Mouse (Mus musculus) layer of hippocampus, adult 2 months (tissue): ENCODE data around the gene Gm49721. TPM values are rescaled to one million over a fixed set of nuclear protein-coding genes. Genes with fewer than 3 reads are reported as not detected.
A peak's percentile ranks its signal among the peaks of the same experiment; 100 is the strongest.
"Not testable (repeated sequence)": the region's sequence is repeated elsewhere in the genome, so short reads cannot be mapped to it uniquely, and the experiment has no call there.

ENCODE experiments used
- DNase-seq, 2 experiments: peaks; one replicate each; pipeline ENCODE4 v3.0.0; 2022; ENCODE audit warnings: low spot score in 2 of 2
- H3K27ac ChIP-seq: fragments of 200-600 bp; 2 replicates; pipeline ENCODE4 v1.8.1; 2022
- H3K4me3 ChIP-seq: fragments of 200-600 bp; 2 replicates; pipeline ENCODE4 v1.8.1; 2022; ENCODE audit warnings: mild to moderate bottlenecking
- CTCF ChIP-seq: fragments of 200-600 bp; conservative IDR thresholded peaks from 2 replicates; pipeline ENCODE4 v1.8.1; 2022; ENCODE audit warnings: antibody characterized with exemption, mild to moderate bottlenecking, moderate library complexity
- total RNA-seq, 2 experiments: library from RNA; stranded (reverse); gene quantifications; 2 replicates each; pipeline ENCODE4 v1.2.3; 2021

Gm49721 gene
- total RNA-seq, 2 experiments from 2014 or later, result 0.25 to 1.0 TPM

GRCm38 (mm10) chr17:6965364-6965763 is 13.3 kb upstream of the Gm49721 start:
- not testable (repeated sequence) for H3K4me3 ChIP-seq, H3K27ac ChIP-seq
- DNase-seq, result peak in 1 of 2 experiments; percentile 16
- TF ChIP-seq CTCF, result peak; percentile 66

GRCm38 (mm10) chr17:6967673-6968072 is 11.0 kb upstream of the Gm49721 start:
- not testable (repeated sequence) for H3K4me3 ChIP-seq, H3K27ac ChIP-seq, DNase-seq

GRCm38 (mm10) chr17:6970334-6970733 is 8.4 kb upstream of the Gm49721 start, which contains the start of gene Rnaset2b:
TSS of gene Rnaset2b (plus strand) at chr17:6970634.
- H3K4me3 ChIP-seq, H3K27ac ChIP-seq, DNase-seq: not testable (repeated sequence)

- not testable (repeated sequence) for DNase-seq, H3K27ac ChIP-seq, H3K4me3 ChIP-seq
These were observed 7.5 kb upstream of the Gm49721 start for GRCm38 (mm10) chr17:6971238-6971637.

GRCm38 (mm10) chr17:6972836-6973396 is 5.8 kb upstream of the Gm49721 start:
- H3K27ac ChIP-seq, DNase-seq, H3K4me3 ChIP-seq: not testable (repeated sequence)

DNA sequence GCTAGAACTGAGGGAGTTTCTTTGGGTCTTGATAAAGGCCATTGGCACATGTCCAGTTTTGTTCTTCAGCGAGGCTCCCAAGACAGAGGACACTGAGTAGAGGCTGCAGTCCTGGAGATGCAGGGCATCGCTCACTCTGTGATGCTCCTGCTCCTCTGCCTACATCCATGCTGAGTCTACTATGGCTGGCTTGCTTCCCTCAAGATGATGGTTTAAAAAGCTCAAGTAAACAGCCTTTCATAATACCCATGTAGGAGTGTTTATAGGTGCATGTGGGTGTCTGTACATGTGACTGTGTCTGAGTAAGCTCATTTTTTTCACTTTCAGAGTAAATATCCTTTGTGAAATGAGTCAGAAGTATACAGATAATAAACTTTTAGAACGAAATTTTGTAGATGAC is 3.7 kb upstream of the Gm49721 start:
- H3K27ac ChIP-seq, DNase-seq, H3K4me3 ChIP-seq: not testable (repeated sequence)

GRCm38 (mm10) chr17:6979380-6979779 is 676 bp downstream of the Gm49721 start:
- peak overlapping the region; percentile 65; the same call in 1 of the 2 replicates for H3K4me3 ChIP-seq
- H3K27ac ChIP-seq, DNase-seq: not testable (repeated sequence)

DNA sequence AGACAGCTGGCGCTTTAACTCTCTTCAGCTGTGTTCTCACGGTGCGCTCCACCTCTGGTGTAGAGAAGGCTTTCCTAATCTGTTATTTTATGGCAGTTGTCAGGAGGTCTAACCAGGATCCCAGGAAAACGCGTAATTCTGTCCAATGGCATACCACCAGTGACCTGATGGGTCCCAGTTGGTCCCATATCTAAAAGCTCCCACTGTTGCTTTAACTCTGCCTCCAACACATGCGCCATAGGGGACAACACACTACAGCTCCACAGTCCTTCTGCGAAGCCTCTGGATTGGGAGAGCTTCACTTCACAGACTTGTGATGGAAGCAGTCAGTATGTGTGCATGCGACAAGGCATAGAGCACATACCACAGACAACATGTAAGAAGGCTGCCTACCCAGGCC is 1.4 kb downstream of the Gm49721 start:
- not testable (repeated sequence) for DNase-seq, H3K4me3 ChIP-seq, H3K27ac ChIP-seq

DNA sequence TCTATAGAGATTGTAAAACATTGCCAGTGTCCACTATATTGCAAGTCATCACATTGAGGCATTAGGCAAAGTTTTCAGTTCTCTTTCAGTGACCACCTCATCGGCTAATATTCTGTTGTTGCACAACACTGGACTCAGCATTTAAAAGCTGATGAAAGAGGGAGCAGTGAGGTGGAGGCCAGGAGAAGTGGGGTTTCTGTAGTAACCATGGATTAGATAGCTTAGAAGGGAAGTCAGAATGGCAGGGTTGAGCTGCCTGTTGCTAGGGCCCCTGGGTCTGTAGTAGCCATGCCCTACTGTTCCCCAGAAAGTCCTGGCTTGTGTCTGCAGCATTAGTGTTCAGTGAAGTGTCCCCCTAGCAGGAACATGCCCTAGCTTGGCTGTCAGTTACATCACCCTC is 7.4 kb downstream of the Gm49721 start:
- not testable (repeated sequence) for H3K27ac ChIP-seq, DNase-seq, H3K4me3 ChIP-seq

DNA sequence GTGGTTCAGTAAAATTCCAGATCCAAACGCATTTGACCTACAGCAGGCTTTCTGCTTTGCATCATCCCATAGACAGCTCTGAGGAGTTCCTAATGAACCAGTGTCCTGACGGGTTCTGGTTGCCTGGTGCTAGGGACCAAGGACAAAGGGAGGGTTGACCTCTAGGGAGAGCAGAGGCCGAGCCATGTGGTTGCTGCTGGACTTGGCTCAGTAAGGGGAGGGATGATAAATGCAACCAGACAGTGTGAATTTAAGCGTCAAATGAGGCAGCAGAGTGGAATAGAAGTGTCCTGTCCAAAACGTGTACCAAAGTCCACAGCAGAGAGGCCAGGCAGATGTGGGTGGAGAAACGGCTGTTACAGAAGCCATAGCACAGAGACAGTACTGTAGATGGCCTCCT is 16.8 kb downstream of the Gm49721 start:
- not testable (repeated sequence) for H3K4me3 ChIP-seq, DNase-seq, H3K27ac ChIP-seq

GRCm38 (mm10) chr17:6996826-6997225 is 18.1 kb downstream of the Gm49721 start:
- not testable (repeated sequence) for DNase-seq, H3K27ac ChIP-seq, H3K4me3 ChIP-seq

GRCm38 (mm10) chr17:6997778-6998490 is 19.2 kb downstream of the Gm49721 start:
- H3K4me3 ChIP-seq, H3K27ac ChIP-seq, DNase-seq: not testable (repeated sequence)

DNA sequence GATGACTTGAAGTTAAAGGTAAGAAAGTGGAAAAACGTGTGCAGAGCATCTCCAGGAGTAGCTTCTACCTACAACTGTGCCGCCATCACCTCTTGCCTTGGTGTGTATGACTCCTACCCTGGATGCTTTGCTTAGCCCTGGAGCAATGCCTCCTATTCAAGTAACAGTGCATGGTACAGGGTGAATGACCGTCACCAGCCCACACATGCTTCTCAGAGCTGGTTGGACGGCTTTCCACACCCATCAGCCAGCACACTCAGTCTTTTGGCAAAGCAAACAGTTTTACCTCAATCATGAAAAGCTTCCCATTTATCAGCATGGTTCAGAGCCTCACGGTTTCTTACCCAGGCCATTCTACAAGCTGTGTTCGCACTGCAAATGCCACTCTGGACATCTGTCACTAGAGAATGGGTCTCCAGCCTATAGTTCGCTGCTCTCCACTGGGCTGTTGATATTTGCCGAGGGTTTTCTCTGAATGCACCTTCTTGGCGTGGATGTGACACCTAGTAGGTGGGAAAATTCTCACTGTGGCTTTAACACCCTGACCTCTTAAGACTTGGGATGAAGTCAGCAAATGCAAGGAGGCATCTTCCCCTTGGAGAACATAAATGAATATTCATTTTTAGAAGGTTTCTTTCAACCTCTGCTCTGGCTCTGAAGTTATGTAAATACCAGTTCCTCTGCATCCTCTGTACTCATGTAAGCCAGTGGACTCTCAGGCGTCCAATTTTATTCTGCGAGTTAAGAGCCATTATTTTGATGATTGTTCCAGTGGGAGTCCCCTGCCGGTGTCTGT is 23.3 kb downstream of the Gm49721 start:
- H3K4me3 ChIP-seq, DNase-seq, H3K27ac ChIP-seq: not testable (repeated sequence)

DNA sequence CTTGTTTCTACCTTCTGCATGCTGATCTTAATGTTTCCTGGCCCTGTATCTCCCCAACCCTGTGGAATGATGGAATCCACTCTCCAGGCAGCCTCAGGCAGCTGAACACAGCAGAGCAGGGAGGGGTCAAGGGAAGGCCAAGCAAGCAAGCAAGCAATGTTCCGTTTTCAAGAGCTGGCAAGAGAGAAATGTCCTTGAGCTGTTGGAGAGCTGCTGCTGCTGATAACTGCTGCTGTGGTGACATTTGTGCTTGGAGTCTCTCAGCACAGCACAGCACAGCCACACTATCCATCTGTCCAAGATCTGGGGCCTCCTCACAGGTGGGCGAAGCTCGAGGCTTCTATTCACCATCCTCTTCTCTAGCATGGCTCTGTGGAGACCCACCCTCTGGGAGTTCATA is 24.7 kb downstream of the Gm49721 start:
- DNase-seq, H3K27ac ChIP-seq, H3K4me3 ChIP-seq: not testable (repeated sequence)

DNA sequence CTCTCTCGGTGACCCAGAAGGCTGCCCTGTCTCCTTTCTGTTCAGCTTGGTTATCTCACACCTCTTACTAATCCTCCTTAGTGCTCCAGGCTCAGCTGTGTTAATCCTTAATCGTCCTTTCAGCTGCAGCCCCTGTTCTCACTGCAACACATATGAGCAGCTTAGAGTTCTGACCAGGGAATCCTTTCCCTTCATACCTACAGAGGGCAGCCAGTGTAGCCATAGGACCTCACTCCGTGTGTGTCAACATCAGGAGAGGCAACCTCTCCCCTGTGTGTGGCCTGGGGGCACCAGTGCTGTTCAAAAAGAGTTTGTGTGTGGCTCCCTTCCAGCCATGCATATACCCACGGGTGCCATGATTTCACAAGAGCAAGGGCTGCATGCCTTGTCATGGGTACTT is 26.9 kb downstream of the Gm49721 start:
- H3K27ac ChIP-seq, DNase-seq, H3K4me3 ChIP-seq: not testable (repeated sequence)

- not testable (repeated sequence) for H3K4me3 ChIP-seq, DNase-seq, H3K27ac ChIP-seq
These were observed 30.2 kb downstream of the Gm49721 start for GRCm38 (mm10) chr17:7008885-7009284.

DNA sequence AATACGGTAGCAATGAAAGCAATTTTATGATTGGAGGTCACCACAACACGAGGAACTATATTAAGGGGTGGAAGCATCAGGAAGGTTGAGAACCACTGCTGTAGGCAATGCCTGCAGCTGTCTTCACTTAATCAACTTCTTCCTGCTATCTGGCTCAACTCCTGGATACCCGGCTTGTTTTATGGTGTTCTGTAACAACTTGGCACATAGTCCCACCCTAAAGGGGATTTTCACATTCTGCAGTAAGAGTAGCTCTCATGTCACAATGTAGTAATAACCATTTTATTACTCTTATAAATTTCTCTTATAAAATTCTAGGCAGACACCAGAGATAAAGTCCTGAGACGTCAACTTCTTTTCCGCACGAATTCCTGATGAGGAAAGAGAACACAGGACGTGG is 30.7 kb downstream of the Gm49721 start:
- not testable (repeated sequence) for H3K4me3 ChIP-seq, DNase-seq, H3K27ac ChIP-seq

DNA sequence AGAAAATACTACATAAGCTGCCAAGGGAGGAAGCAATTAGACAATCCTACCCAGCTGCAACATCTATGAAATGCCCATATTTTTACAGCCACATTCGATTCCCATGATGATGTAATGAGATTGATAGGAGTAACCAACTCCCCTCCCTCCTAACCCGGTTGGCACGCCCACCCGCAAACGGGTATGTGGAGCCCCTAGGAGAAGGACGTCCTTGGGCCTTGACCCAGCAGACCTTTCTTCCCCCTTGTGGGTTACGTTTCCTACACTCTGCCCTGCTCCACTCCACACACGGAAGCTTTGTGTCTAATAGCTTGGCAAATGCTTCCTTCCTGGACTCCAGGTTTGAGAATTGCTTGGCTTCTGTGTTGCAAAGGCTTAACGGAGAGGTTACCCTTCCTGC is 31.2 kb downstream of the Gm49721 start:
- H3K27ac ChIP-seq, DNase-seq, H3K4me3 ChIP-seq: not testable (repeated sequence)

- not testable (repeated sequence) for H3K27ac ChIP-seq, DNase-seq, H3K4me3 ChIP-seq
These were observed 35.5 kb downstream of the Gm49721 start for GRCm38 (mm10) chr17:7014190-7014589.
